In genomic region chr14:59051478-59051879, GRCm38 (mm10) we compare ENCODE assay signal across 25 mouse cellular contexts.
DNase-seq lines count a peak whose midpoint lies in the region; ATAC-seq and TF ChIP-seq lines count a peak whose summit lies in the region.
"Had no signal": no experiment of that assay in that cellular context is flagged by ENCODE, and none has a peak within 500 bp of the region (broad histone marks: within the 10 kb centered on the region; RNA-seq: fewer than 3 reads in every experiment).

No protein-coding gene starts in this region.

- peak; percentile 45 for DNase-seq in embryonic facial prominence, embryonic 14.5 days (ENCODE audit: low spot score)
- no peak for DNase-seq in embryonic facial prominence, embryonic 10.5 days (ENCODE audit: low spot score)
- peak; percentile 86 for DNase-seq in CH12.LX (ENCODE audit: extremely low read depth)
- peak; percentile 3 for DNase-seq in ZHBTc4 (ENCODE audit: low read depth, low spot score)
- DNase-seq in adrenal gland, adult 18-20 months (ENCODE audit: low spot score in 2 of 2) = no peak
- no peak for DNase-seq in spleen, postnatal 14 days (ENCODE audit: low spot score in 2 of 2)
- DNase-seq: adrenal gland, postnatal 36 days; cerebellum, adult 18-20 months; cerebellum, postnatal 25 days; embryo, embryonic 11 days; gastrocnemius, postnatal 36 days; kidney, adult 8-10 months; kidney, postnatal 14 days; liver, postnatal 0 days; right cerebral cortex, postnatal 14 days; spleen, adult 18-20 months; thymus, postnatal 14 days had no signal

- peak; percentile 70 for TF ChIP-seq EP300 in CH12.LX (IDR thresholded peaks at IDR 0.05; ENCODE audit: low read length)

- in situ Hi-C loops in CH12.LX (cut with MboI; ENCODE audit: low pct_ligation_motif_present, low pct_unique_long_range_greater_than_20kb, low sequenced_read_pairs) = no loop called here

- no peak overlapping the region for H3K4me3 ChIP-seq in embryonic facial prominence, embryonic 14.5 days (ENCODE audit: low read depth, low read length)
- H3K4me3 ChIP-seq in embryonic facial prominence, embryonic 10.5 days = no peak overlapping the region
- H3K4me3 ChIP-seq in CH12.LX (replicated peaks in 1 of 3; ENCODE audit: low read depth in 2 of 3, low read length in 2 of 3, poor library complexity in 1 of 3) (no peak overlapping the region), myocyte (no peak overlapping the region)
- H3K4me3 ChIP-seq in liver, embryonic 12.5 days = no peak overlapping the region
- H3K4me3 ChIP-seq: embryonic facial prominence, embryonic 15.5 days; forebrain, embryonic 10.5 days; hindbrain, embryonic 12.5 days had no signal

- 0 out of 2 replicates have a peak, but pooled peaks cover 3% of the 10 kb centered on the region for H3K9me3 ChIP-seq in embryonic facial prominence, embryonic 14.5 days (ENCODE audit: control insufficient read depth, low read length)
- H3K9me3 ChIP-seq in embryonic facial prominence, embryonic 10.5 days = no peaks in the 10 kb centered on the region
- H3K9me3 ChIP-seq in CH12.LX (replicated peaks; ENCODE audit: low read length) = peaks cover 5% of the 10 kb centered on the region
- 0 out of 2 replicates have a peak, but pooled peaks cover 3% of the 10 kb centered on the region for H3K9me3 ChIP-seq in liver, embryonic 12.5 days (replicated peaks)
- H3K9me3 ChIP-seq: embryonic facial prominence, embryonic 15.5 days; forebrain, embryonic 10.5 days; hindbrain, embryonic 12.5 days had no signal

- H3K27me3 ChIP-seq in embryonic facial prominence, embryonic 14.5 days (replicated peaks; ENCODE audit: control insufficient read depth, insufficient read depth, low read length) = no peaks in the 10 kb centered on the region
- no peaks in the 10 kb centered on the region for H3K27me3 ChIP-seq in embryonic facial prominence, embryonic 10.5 days (replicated peaks; ENCODE audit: low read depth, poor library complexity, severe bottlenecking)
- H3K27me3 ChIP-seq in CH12.LX (replicated peaks) = no peaks in the 10 kb centered on the region
- H3K27me3 ChIP-seq in myocyte (ENCODE audit: control insufficient read depth, insufficient read depth, insufficient read length) = no peaks in the 10 kb centered on the region
- no peaks in the 10 kb centered on the region for H3K27me3 ChIP-seq in liver, embryonic 12.5 days (replicated peaks)
- H3K27me3 ChIP-seq: embryonic facial prominence, embryonic 15.5 days; hindbrain, embryonic 12.5 days had no signal

- no peak for TF ChIP-seq CTCF in CH12.LX (conservative IDR thresholded peaks at IDR 0.05 in 1 of 2, IDR thresholded peaks at IDR 0.05 in 1 of 2; ENCODE audit: low read depth in 2 of 2, low read length in 2 of 2)

- no peaks in the 10 kb centered on the region for H3K4me1 ChIP-seq in embryonic facial prominence, embryonic 14.5 days (ENCODE audit: control insufficient read depth, insufficient read depth, low read length)
- 0 out of 2 replicates have a peak, but pooled peaks cover 3% of the 10 kb centered on the region for H3K4me1 ChIP-seq in embryonic facial prominence, embryonic 10.5 days
- peaks cover 15 to 49% of the 10 kb centered on the region in 2 experiments for H3K4me1 ChIP-seq in CH12.LX (ENCODE audit: control insufficient read depth in 1 of 2, insufficient read depth in 2 of 2)
- no peaks in the 10 kb centered on the region for H3K4me1 ChIP-seq in liver, embryonic 12.5 days
- H3K4me1 ChIP-seq: embryonic facial prominence, embryonic 15.5 days had no signal

- WGBS in embryonic facial prominence, embryonic 14.5 days = 12% methylated on average over 6 of the region's 6 CpGs
- 24% methylated on average over 6 of the region's 6 CpGs for WGBS in embryonic facial prominence, embryonic 10.5 days
- WGBS in liver, embryonic 12.5 days (ENCODE audit: insufficient replicate concordance) = 47% methylated on average over 6 of the region's 6 CpGs

- H3K4me2 ChIP-seq in embryonic facial prominence, embryonic 14.5 days (ENCODE audit: low read depth, low read length) = no peak overlapping the region
- H3K4me2 ChIP-seq in CH12.LX (ENCODE audit: insufficient read depth, low read depth, poor library complexity, severe bottlenecking) (peak overlapping the region; percentile 77), myocyte (ENCODE audit: low read depth) (peak overlapping the region; percentile 43)
- H3K4me2 ChIP-seq in liver, embryonic 12.5 days = no peak overlapping the region
- H3K4me2 ChIP-seq: embryonic facial prominence, embryonic 15.5 days; hindbrain, embryonic 12.5 days; midbrain, embryonic 11.5 days had no signal

- no peak overlapping the region for H3K9ac ChIP-seq in embryonic facial prominence, embryonic 14.5 days (ENCODE audit: low read depth, low read length)
- peak overlapping the region; percentile 55 for H3K9ac ChIP-seq in CH12.LX (ENCODE audit: insufficient read depth, low read depth)
- H3K9ac ChIP-seq in liver, embryonic 12.5 days = no peak overlapping the region
- H3K9ac ChIP-seq: embryonic facial prominence, embryonic 15.5 days; hindbrain, embryonic 12.5 days; liver, postnatal 0 days had no signal

- TF ChIP-seq POLR2A in CH12.LX (IDR thresholded peaks at IDR 0.05; ENCODE audit: low read depth, low read length) (no peak), myocyte (IDR thresholded peaks at IDR 0.05; ENCODE audit: insufficient read length, low read depth) (no peak)

- TF ChIP-seq RAD21 in CH12.LX (IDR thresholded peaks at IDR 0.05; ENCODE audit: low read depth, low read length) = no peak; the same call in none of the 2 replicates

- ATAC-seq in embryonic facial prominence, embryonic 14.5 days (ENCODE audit: low read depth) = 0 out of 2 replicates have a peak, but pooled peaks have one; percentile 15
- ATAC-seq in liver, embryonic 12.5 days = no peak
- ATAC-seq: liver, postnatal 0 days; lung, postnatal 0 days had no signal

- no peaks in the 10 kb centered on the region for H3K36me3 ChIP-seq in embryonic facial prominence, embryonic 14.5 days (ENCODE audit: control insufficient read depth, insufficient read depth, low read length)
- no peaks in the 10 kb centered on the region for H3K36me3 ChIP-seq in embryonic facial prominence, embryonic 10.5 days (replicated peaks)
- H3K36me3 ChIP-seq in CH12.LX (replicated peaks in 1 of 2; ENCODE audit: control insufficient read depth in 1 of 2, insufficient read depth in 1 of 2, low read length in 1 of 2) (no peaks in the 10 kb centered on the region), myocyte (ENCODE audit: control insufficient read depth, insufficient read depth) (no peaks in the 10 kb centered on the region)
- H3K36me3 ChIP-seq in liver, embryonic 12.5 days = no peaks in the 10 kb centered on the region
- H3K36me3 ChIP-seq: embryonic facial prominence, embryonic 15.5 days; forebrain, embryonic 10.5 days; hindbrain, embryonic 12.5 days had no signal

- dilution Hi-C loops in CH12.LX (cut with MboI; ENCODE audit: extremely low pct_ligation_motif_present, extremely low pct_unique_long_range_greater_than_20kb, low sequenced_read_pairs) = no loop called here

- no peak overlapping the region for H3ac ChIP-seq in myocyte (ENCODE audit: control insufficient read depth, insufficient read length)

- peak overlapping the region; percentile 28; the same call in 1 of the 2 replicates for H3K27ac ChIP-seq in embryonic facial prominence, embryonic 14.5 days (replicated peaks; ENCODE audit: low read depth, low read length)
- no peak overlapping the region for H3K27ac ChIP-seq in embryonic facial prominence, embryonic 10.5 days (replicated peaks)
- peak overlapping the region; percentile 89 for H3K27ac ChIP-seq in CH12.LX (ENCODE audit: insufficient read depth, low read depth)
- H3K27ac ChIP-seq in liver, embryonic 12.5 days = no peak overlapping the region
- H3K27ac ChIP-seq: embryonic facial prominence, embryonic 15.5 days; forebrain, embryonic 10.5 days; hindbrain, embryonic 12.5 days; macrophage had no signal

- H3K79me2 ChIP-seq in CH12.LX (replicated peaks; ENCODE audit: control insufficient read depth, extremely low read depth, insufficient read depth, poor library complexity, severe bottlenecking) (no peaks in the 10 kb centered on the region), myocyte (ENCODE audit: control insufficient read depth, insufficient read depth) (no peaks in the 10 kb centered on the region)

TF ChIP-seq in CH12.LX, 34 proteins besides CTCF, POLR2A, EP300 and RAD21 (continues in another document):
- TF ChIP-seq JUND (conservative IDR thresholded peaks at IDR 0.05; ENCODE audit: low read depth, low read length) = peak; percentile 75
- TF ChIP-seq MEF2A (IDR thresholded peaks at IDR 0.05; ENCODE audit: borderline replicate concordance, low read depth, low read length) = peak; percentile 96
- no peak for TF ChIP-seq KAT2A (IDR thresholded peaks at IDR 0.05; ENCODE audit: insufficient replicate concordance, low read length)
- TF ChIP-seq NELFE (IDR thresholded peaks at IDR 0.05; ENCODE audit: low read depth, low read length) = 0 out of 2 replicates have a peak, but pooled peaks have one; percentile 19
- peak; percentile 77 for TF ChIP-seq IRF4 (IDR thresholded peaks at IDR 0.05; ENCODE audit: low read depth, low read length)
- no peak; the same call in 1 of the 2 replicates for TF ChIP-seq CHD2 (IDR thresholded peaks at IDR 0.05; ENCODE audit: low read length)
- no peak for TF ChIP-seq USF1 (IDR thresholded peaks at IDR 0.05; ENCODE audit: low read depth, low read length)
- TF ChIP-seq PAX5 (IDR thresholded peaks at IDR 0.05; ENCODE audit: low read length) = no peak
- peak; percentile 97 for TF ChIP-seq ETS1 (conservative IDR thresholded peaks at IDR 0.05; ENCODE audit: low read depth, low read length)
- peak; percentile 76 for TF ChIP-seq JUN (IDR thresholded peaks at IDR 0.05; ENCODE audit: insufficient read depth, low read depth, low read length)

TF ChIP-seq in myocyte, 11 proteins besides CTCF, POLR2A, EP300 and RAD21:
- TF ChIP-seq POLR2AphosphoS2 (IDR thresholded peaks at IDR 0.05; ENCODE audit: insufficient read length, low read depth) (no peak), E2F4 (IDR thresholded peaks at IDR 0.05; ENCODE audit: insufficient read depth) (no peak), TCF3 (IDR thresholded peaks at IDR 0.05; ENCODE audit: insufficient read length, low read depth) (no peak), MAX (IDR thresholded peaks at IDR 0.05; ENCODE audit: low read depth) (no peak), MYOD1 (IDR thresholded peaks at IDR 0.05; ENCODE audit: control insufficient read depth in 1 of 3, insufficient read length in 2 of 3, low read depth in 2 of 3) (no peak), TCF12 (IDR thresholded peaks at IDR 0.05; ENCODE audit: insufficient read depth, poor library complexity, severe bottlenecking) (no peak), CEBPB (IDR thresholded peaks at IDR 0.05; ENCODE audit: insufficient read depth, poor library complexity, severe bottlenecking) (no peak)

Comparison
In these comparisons a context has a peak if more than half of its experiments do, and no peak if none do; other contexts are left out.
1. DNase-seq: peak in embryonic facial prominence, embryonic 14.5 days (single experiment), CH12.LX (single experiment) and ZHBTc4 (single experiment); none in embryonic facial prominence, embryonic 10.5 days (single experiment), adrenal gland, adult 18-20 months (0 of 2) and spleen, postnatal 14 days (0 of 2).
2. H3K27ac ChIP-seq: peak in embryonic facial prominence, embryonic 14.5 days (single experiment) and CH12.LX (single experiment); none in embryonic facial prominence, embryonic 10.5 days (single experiment) and liver, embryonic 12.5 days (single experiment).
3. H3K4me2 ChIP-seq: peak in CH12.LX (single experiment) and myocyte (single experiment); none in embryonic facial prominence, embryonic 14.5 days (single experiment) and liver, embryonic 12.5 days (single experiment).